Mouse (Mus musculus) megakaryocyte progenitor cell, adult 5-6 weeks (primary cell): ENCODE results near the gene Phldb3. TPM values are rescaled to one million over a fixed set of nuclear protein-coding genes. Genes with fewer than 3 reads are reported as not detected.

ENCODE experiments used
- ATAC-seq: replicated peaks from 2 replicates; pipeline ENCODE4 v1.8.0; 2016; ENCODE audit warnings: mild to moderate bottlenecking, moderate TSS enrichment, inconsistent platforms; ENCODE audit not compliant: poor library complexity
- total RNA-seq, 2 experiments: library from RNA; stranded (forward) in 1 of 2; stranded (reverse) in 1 of 2; fragments of 157-497, 149-512 nt in 1 of 2; fragments of 200-1000 nt in 1 of 2; gene quantifications; 2 replicates each; pipeline versions ENCODE4 v1.2.3 to v1.2.4; 2015 to 2017

Gene Phldb3
- total RNA-seq, 2 experiments from 2014 or later = 4.5 to 11.5 TPM

- ATAC-seq = peak; percentile 96
Measured at GRCm38 (mm10) chr7:24628685-24629610, 18.4 kb downstream of the Phldb3 start.

- no peak for ATAC-seq
Measured at GRCm38 (mm10) chr7:24629672-24630071, 19.1 kb downstream of the Phldb3 start.

DNA sequence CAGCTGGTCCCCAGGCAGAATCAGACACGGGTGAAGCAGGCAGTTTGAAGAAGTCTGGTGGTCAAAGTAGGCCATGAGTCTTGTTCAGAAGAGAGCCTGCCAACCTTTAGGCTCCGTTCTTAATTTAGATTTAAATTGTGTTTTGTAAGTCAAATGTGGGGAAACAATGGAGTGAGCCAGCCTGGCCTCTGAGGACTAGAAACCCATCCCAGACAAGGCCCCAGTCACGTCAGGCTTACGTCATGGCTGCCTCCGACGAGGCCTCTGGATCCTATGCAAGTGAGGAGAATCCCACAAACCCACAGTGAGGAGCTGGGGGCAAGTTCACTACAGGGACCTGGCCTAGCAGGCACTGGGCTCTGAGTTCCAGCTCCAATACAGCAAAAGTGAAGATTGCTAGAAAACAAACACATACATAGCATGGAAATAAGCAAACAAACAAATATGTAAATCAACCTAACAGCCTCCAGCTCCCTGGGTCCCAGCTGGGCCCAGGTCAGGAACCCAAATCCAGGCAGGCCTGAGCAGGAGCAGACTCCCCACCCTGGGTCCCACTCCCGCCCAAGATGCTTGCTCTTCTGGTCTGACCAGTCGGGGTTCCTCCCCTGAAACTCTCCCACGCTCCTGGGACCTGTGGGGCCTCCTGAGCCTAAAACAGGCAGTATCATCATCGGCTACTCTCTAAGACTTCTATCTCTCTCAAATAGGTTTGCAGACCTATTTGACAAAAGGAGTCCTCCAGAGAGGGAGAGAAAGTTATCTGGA, 19.7 kb downstream of the Phldb3 start:
- no peak for ATAC-seq

DNA sequence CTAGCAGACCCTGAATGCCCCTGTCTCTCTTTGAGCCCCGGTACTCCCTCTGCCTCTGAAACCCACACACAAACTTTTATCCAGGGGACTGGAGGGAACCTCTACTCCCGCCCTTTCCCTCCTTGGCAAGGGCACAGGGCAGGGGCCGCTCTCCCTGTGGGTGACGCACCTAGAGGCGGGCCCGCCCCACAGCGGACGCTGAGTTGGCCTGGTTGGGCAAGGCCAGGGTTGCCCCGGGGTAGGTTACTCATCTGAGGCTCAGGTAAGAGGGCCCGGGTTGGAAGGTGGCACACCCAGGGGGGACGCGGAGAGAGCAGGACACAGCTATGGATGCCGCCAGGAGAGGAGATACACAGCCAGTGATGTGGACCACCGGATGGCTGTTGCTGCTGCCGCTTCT, 25.7 kb downstream of the Phldb3 start, which contains the start of gene Lypd3:
Gene Lypd3 (plus strand): TSS at position 287 of the 400 bp plus-strand sequence.
- no peak for ATAC-seq

GRCm38 (mm10) chr7:24637046-24637445, 26.5 kb downstream of the Phldb3 start:
- peak; percentile 15; the same call in 1 of the 2 replicates for ATAC-seq

DNA sequence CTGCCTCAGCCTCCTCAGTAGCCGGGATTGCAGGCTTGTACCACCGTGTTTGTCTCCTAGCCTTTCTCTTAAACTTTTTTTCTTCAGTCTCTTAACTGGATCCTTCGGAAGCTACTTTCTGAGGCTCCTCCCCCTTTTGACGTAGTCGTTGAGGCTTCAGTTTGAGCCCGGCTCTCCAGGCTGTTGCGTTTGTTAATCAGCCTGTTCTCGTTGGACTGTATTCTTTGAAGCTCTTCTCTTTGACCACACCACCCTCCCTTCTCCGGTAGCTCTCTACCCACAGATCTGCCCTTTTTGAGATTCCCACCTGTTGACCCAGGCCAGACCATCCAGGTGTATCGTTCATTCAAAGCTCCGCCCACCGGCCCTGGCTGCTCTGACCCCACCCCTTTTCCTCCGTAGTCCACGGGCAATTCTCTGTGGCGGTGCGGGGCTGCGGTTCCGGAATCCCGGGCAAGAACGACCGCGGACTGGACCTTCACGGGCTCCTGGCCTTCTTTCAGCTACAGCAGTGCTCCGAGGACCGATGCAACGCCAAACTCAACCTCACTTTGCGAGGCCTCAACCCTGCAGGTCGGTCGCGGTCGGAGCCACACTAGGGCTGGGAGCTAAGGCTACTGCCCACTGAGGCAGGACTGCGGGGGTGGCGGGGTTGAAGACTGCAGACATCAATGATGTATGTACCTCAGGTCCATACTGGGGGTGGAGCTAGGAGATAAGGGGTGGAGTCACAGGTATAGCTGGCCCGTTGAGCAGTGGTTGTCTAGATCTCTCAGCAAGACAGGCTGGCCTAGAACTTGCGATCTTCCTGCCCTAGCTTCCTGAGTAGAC, 27.7 kb downstream of the Phldb3 start:
- peak; percentile 45 for ATAC-seq

GRCm38 (mm10) chr7:24640450-24640849, 29.9 kb downstream of the Phldb3 start:
- ATAC-seq = no peak

GRCm38 (mm10) chr7:24642491-24642890, 31.9 kb downstream of the Phldb3 start:
- ATAC-seq = peak; percentile 80

GRCm38 (mm10) chr7:24644492-24644891, 33.9 kb downstream of the Phldb3 start:
- ATAC-seq = no peak

GRCm38 (mm10) chr7:24644996-24645395, 34.4 kb downstream of the Phldb3 start:
- peak; percentile 34; the same call in 1 of the 2 replicates for ATAC-seq

- ATAC-seq = no peak
Measured at GRCm38 (mm10) chr7:24646486-24646885, 35.9 kb downstream of the Phldb3 start.

- ATAC-seq = peak; percentile 93
Measured at GRCm38 (mm10) chr7:24653681-24654080, 43.1 kb downstream of the Phldb3 start.

- ATAC-seq = no peak
Measured at GRCm38 (mm10) chr7:24659737-24660357, 49.3 kb downstream of the Phldb3 start.

- peak; percentile 54 for ATAC-seq
Measured at GRCm38 (mm10) chr7:24661118-24661904, 50.7 kb downstream of the Phldb3 start.

DNA sequence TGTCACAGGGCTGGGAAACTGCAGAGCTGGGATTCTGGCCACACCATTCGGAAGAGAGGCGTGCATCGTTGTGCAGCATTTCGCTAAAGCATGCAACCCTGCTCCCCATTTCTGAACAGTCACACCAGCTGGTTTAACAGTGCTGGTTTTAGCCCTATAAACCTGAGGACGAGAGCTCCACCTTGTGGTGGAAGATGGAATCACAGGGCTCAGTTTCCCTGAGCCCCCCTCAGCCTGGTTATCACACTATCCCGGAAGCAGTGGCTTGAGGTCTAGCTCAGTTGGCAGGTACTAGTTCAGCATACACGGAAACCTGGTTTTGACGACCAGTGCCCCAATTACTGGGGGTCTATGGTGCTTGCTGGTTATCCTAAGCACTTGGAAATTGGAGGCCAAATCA, 52.0 kb downstream of the Phldb3 start:
- peak; percentile 93 for ATAC-seq

GRCm38 (mm10) chr7:24664301-24664700, 53.7 kb downstream of the Phldb3 start:
- ATAC-seq = no peak

DNA sequence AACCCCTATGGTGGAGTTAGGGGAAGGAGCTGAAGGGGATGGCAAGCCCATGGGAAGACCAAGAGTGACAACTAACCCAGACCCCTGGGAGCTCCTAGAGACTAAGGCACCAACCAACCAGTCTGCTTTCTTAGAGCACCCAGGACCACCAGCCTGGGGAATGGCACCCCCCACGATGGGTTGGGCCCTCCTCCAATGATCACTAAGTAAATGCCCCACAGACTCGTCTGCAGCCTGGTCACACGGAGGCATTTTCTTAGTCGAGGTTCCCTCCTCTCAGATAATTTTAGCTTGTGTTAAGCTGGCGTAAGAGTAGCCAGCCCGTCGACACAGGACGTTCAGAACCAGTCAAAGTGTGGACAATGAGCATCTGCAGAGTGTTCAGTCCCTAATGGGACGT, 54.4 kb downstream of the Phldb3 start:
- no peak for ATAC-seq

DNA sequence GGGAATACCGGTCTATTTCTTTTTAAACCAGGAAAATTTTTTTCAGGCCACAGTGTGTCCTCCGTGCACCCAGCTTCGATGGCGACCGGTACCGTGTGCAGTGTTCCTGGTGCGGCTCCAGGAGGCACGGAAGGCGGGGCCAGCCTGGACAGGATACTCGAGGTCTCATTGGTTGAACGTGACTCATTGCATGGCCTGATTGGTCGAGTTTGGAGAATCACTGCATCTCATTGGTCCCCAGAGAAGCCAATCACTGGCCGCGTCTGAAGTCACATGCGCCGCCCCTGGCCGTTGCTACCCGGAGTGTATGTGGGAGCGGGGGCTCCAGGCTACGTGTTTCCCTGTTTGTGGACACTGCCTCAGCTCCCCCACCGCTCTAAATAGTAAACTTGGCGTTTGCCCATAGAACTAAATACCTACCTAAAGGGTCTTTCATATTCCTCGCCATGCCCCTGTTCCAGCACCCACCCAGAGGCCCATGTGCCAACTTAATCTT, 61.4 kb downstream of the Phldb3 start:
- ATAC-seq = no peak

DNA sequence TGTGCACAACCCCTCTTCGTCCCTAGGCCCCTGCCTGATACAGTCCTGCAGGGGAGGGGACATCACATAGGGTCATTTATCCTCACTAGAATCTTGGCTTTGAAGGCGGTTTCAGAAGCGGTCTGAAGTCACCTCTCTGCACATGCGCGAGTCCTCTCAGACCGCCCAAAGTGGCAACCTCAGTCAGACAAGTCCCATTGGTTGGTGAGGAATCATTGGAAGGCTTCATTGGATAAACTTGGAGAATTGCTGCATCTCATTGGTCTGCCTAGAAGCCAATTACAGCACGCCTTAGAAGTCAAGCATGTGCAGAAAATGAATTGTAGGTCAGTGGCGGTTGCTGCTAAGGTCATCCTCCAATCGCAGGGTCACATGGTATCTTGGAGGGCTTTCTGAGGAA, 66.0 kb downstream of the Phldb3 start, which contains the start of gene Tex101:
Gene Tex101 (minus strand): TSS at position 101 of the 400 bp plus-strand sequence.
- no peak for ATAC-seq
